Mouse (Mus musculus): Measurements from ENCODE around the gene Hax1.
A peak's percentile ranks its signal among the peaks of the same experiment; 100 is the strongest.

Hax1 gene

GRCm38 (mm10) chr3:89962059-89962750 is 36.4 kb downstream of the Hax1 start:
- peak; percentile 26 for DNase-seq (ENCODE audit: low spot score)

GRCm38 (mm10) chr3:89961436-89961835 is 37.1 kb downstream of the Hax1 start:
- no peak for DNase-seq (ENCODE audit: low spot score)

DNA sequence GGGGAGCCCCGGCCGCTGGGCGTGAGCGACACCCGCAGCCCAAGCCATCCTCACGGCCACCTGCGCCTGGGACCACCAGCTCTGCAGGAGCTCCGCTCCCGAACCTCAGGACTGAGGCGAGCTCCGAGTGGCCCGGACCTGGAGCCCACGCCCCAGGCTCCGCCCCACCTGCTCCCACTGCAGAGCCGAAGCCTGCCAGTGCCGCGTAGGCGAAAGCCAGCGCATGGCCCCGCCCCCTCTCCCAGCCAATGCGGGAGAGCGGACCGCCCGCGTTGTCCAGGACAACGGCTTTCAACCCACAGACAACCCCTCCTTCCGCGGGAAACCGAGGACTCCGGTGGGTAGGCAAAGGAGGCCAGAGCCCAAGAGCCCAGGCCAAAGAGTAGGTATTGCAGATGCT is 38.1 kb downstream of the Hax1 start:
- DNase-seq (ENCODE audit: low spot score): peak; percentile 86

DNA sequence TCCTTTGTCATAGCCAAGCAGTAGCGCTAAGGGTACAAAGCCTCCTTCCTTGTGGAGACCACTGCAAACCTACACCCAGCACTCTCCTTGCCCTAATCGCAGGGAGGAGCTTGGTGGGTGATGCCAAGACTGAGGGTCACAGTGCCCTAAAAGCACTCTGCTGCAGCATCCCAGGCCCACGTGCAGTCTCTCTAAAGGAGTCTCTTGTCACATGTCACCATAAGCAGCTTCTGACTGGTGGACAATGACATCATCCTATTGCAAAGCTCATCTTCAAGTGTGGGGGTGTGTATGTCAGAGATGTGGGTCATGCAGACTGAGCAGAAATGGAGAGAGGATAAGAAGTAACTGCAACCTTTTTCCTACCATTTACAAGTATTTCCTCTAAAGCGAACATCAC is 39.1 kb downstream of the Hax1 start:
- DNase-seq (ENCODE audit: low spot score): no peak

GRCm38 (mm10) chr3:89957880-89958279 is 40.7 kb downstream of the Hax1 start:
- no peak for DNase-seq (ENCODE audit: low spot score)

GRCm38 (mm10) chr3:89956177-89956971 is 42.2 kb downstream of the Hax1 start:
- no peak for DNase-seq (ENCODE audit: low spot score)

DNA sequence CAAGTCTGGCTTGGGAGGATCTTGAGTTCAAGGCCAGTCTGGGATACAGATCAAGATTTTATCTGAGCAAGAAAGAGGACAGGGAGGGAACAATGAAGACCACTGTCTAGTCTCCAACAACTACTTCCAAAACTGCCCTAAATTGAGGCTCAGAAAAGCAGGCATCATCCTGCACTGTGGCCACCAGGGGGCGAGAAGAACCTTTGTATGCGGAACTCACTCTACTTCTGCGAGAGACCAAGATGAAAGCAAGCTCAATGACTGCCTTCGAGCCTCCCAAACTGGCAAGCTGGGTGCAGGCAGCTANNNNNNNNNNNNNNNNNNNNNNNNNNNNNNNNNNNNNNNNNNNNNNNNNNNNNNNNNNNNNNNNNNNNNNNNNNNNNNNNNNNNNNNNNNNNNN is 45.2 kb downstream of the Hax1 start:
- peak; percentile 48 for DNase-seq (ENCODE audit: low spot score)

DNA sequence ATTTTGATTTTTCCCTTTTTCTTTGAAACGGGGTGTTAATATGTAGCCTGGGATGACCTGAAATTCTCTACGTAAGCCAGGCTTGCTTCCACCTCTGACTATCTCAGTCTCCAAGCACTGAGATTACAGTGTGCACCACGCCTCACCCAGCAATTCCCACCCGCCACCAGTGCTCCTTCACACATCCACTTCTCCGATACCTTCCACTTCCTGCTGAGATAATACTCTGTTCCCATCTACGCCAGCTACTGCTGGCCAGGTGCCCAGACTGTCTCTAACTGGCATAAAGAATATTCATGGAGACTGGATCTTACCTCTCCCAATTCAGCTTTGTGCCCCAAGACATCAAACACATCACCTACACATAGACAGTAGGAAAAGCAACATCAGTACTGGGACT is 49.9 kb downstream of the Hax1 start:
- DNase-seq (ENCODE audit: low spot score): no peak

- no peak for DNase-seq (ENCODE audit: low spot score)
Measured at GRCm38 (mm10) chr3:89948021-89948420, 50.6 kb downstream of the Hax1 start.
